Mouse (Mus musculus): ENCODE measurements around the gene Ctnnal1. TPM values are rescaled to one million over a fixed set of nuclear protein-coding genes. Genes with fewer than 3 reads are reported as not detected.

Ctnnal1 gene
- polyA plus RNA-seq, 1 experiment from 2014 or later: 38.1 TPM

GRCm38 (mm10) chr4:56906926-56907325 is 41.9 kb upstream of the Ctnnal1 start:
- peaks cover 61% of the 10 kb centered on the region for H3K36me3 ChIP-seq (ENCODE audit: insufficient read depth, low read length)
- no peak for TF ChIP-seq CTCF (IDR thresholded peaks at IDR 0.05; ENCODE audit: low read depth)
- 89% methylated on average over 3 of the region's 3 CpGs for WGBS
- no peaks in the 10 kb centered on the region for H3K9me3 ChIP-seq (replicated peaks; ENCODE audit: low read length)
- no peak overlapping the region for H3K4me2 ChIP-seq (ENCODE audit: low read length)
- no peak overlapping the region for H3K4me3 ChIP-seq (replicated peaks; ENCODE audit: low read depth, low read length)
- no peak for DNase-seq (ENCODE audit: low spot score)
- H3K4me1 ChIP-seq (replicated peaks; ENCODE audit: insufficient read depth, low read length): no peaks in the 10 kb centered on the region
- ATAC-seq (replicated peaks; ENCODE audit: low FRiP score, low read depth): no peak
- H3K27ac ChIP-seq: no peak overlapping the region
- no peak overlapping the region for H3K9ac ChIP-seq (ENCODE audit: low read depth, low read length)
- H3K27me3 ChIP-seq (ENCODE audit: insufficient read depth, low read length): no peaks in the 10 kb centered on the region

GRCm38 (mm10) chr4:56905507-56905906 is 40.5 kb upstream of the Ctnnal1 start:
- ATAC-seq (replicated peaks; ENCODE audit: low FRiP score, low read depth): no peak
- TF ChIP-seq CTCF (IDR thresholded peaks at IDR 0.05; ENCODE audit: low read depth): no peak
- Histone ChIP-seq H3K27ac (no peak overlapping the region), H3K9me3 (replicated peaks; ENCODE audit: low read length) (no peaks in the 10 kb centered on the region), H3K9ac (ENCODE audit: low read depth, low read length) (no peak overlapping the region), H3K4me1 (replicated peaks; ENCODE audit: insufficient read depth, low read length) (no peaks in the 10 kb centered on the region), H3K4me2 (ENCODE audit: low read length) (no peak overlapping the region), H3K27me3 (ENCODE audit: insufficient read depth, low read length) (no peaks in the 10 kb centered on the region), H3K4me3 (replicated peaks; ENCODE audit: low read depth, low read length) (no peak overlapping the region), H3K36me3 (ENCODE audit: insufficient read depth, low read length) (peaks cover 57% of the 10 kb centered on the region)
- 96% methylated on average over 5 of the region's 5 CpGs for WGBS
- DNase-seq (ENCODE audit: low spot score): no peak

- Histone ChIP-seq H3K36me3 (ENCODE audit: insufficient read depth, low read length) (peaks cover 50% of the 10 kb centered on the region), H3K4me1 (replicated peaks; ENCODE audit: insufficient read depth, low read length) (no peaks in the 10 kb centered on the region), H3K27me3 (ENCODE audit: insufficient read depth, low read length) (no peaks in the 10 kb centered on the region), H3K4me2 (ENCODE audit: low read length) (no peak overlapping the region), H3K9ac (ENCODE audit: low read depth, low read length) (no peak overlapping the region), H3K27ac (no peak overlapping the region), H3K9me3 (replicated peaks; ENCODE audit: low read length) (no peaks in the 10 kb centered on the region), H3K4me3 (replicated peaks; ENCODE audit: low read depth, low read length) (no peak overlapping the region)
- WGBS: 98% methylated on average over 2 of the region's 2 CpGs
- TF ChIP-seq CTCF (IDR thresholded peaks at IDR 0.05; ENCODE audit: low read depth): peak; percentile 49
- ATAC-seq (replicated peaks; ENCODE audit: low FRiP score, low read depth) (no peak), DNase-seq (ENCODE audit: low spot score) (no peak)
These were observed 36.7 kb upstream of the Ctnnal1 start for GRCm38 (mm10) chr4:56901671-56902070.

- ATAC-seq (replicated peaks; ENCODE audit: low FRiP score, low read depth): no peak
These were observed 34.2 kb upstream of the Ctnnal1 start for GRCm38 (mm10) chr4:56899216-56899615.

GRCm38 (mm10) chr4:56897511-56897910 is 32.5 kb upstream of the Ctnnal1 start:
- no peaks in the 10 kb centered on the region for H3K4me1 ChIP-seq (replicated peaks; ENCODE audit: insufficient read depth, low read length)
- no peak overlapping the region for H3K9ac ChIP-seq (ENCODE audit: low read depth, low read length)
- H3K9me3 ChIP-seq (replicated peaks; ENCODE audit: low read length): no peaks in the 10 kb centered on the region
- ATAC-seq (replicated peaks; ENCODE audit: low FRiP score, low read depth) (no peak), DNase-seq (ENCODE audit: low spot score) (no peak)
- H3K4me3 ChIP-seq (replicated peaks; ENCODE audit: low read depth, low read length): no peak overlapping the region
- TF ChIP-seq CTCF (IDR thresholded peaks at IDR 0.05; ENCODE audit: low read depth): peak; percentile 42; the same call in 1 of the 2 replicates
- H3K36me3 ChIP-seq (ENCODE audit: insufficient read depth, low read length): peaks cover 33% of the 10 kb centered on the region
- no peak overlapping the region for H3K27ac ChIP-seq
- H3K4me2 ChIP-seq (ENCODE audit: low read length): no peak overlapping the region
- H3K27me3 ChIP-seq (ENCODE audit: insufficient read depth, low read length): no peaks in the 10 kb centered on the region
- WGBS: 75% methylated on average over 3 of the region's 3 CpGs

More at GRCm38 (mm10) chr4:56899216-56899615, 34.2 kb upstream of the Ctnnal1 start:
- peaks cover 48% of the 10 kb centered on the region for H3K36me3 ChIP-seq (ENCODE audit: insufficient read depth, low read length)
- no peaks in the 10 kb centered on the region for H3K27me3 ChIP-seq (ENCODE audit: insufficient read depth, low read length)
- H3K27ac ChIP-seq: no peak overlapping the region
- H3K9me3 ChIP-seq (replicated peaks; ENCODE audit: low read length): no peaks in the 10 kb centered on the region
- no peak overlapping the region for H3K4me2 ChIP-seq (ENCODE audit: low read length)
- no peak overlapping the region for H3K4me3 ChIP-seq (replicated peaks; ENCODE audit: low read depth, low read length)
- 76% methylated on average over 8 of the region's 8 CpGs for WGBS
- no peaks in the 10 kb centered on the region for H3K4me1 ChIP-seq (replicated peaks; ENCODE audit: insufficient read depth, low read length)
- no peak for DNase-seq (ENCODE audit: low spot score)
- TF ChIP-seq CTCF (IDR thresholded peaks at IDR 0.05; ENCODE audit: low read depth): no peak
- H3K9ac ChIP-seq (ENCODE audit: low read depth, low read length): no peak overlapping the region

- Histone ChIP-seq H3K9ac (ENCODE audit: low read depth, low read length) (no peak overlapping the region), H3K27me3 (ENCODE audit: insufficient read depth, low read length) (no peaks in the 10 kb centered on the region), H3K36me3 (ENCODE audit: insufficient read depth, low read length) (peaks cover 32% of the 10 kb centered on the region), H3K4me3 (replicated peaks; ENCODE audit: low read depth, low read length) (no peak overlapping the region), H3K4me2 (ENCODE audit: low read length) (no peak overlapping the region), H3K4me1 (replicated peaks; ENCODE audit: insufficient read depth, low read length) (no peaks in the 10 kb centered on the region), H3K27ac (no peak overlapping the region), H3K9me3 (replicated peaks; ENCODE audit: low read length) (no peaks in the 10 kb centered on the region)
- ATAC-seq (replicated peaks; ENCODE audit: low FRiP score, low read depth) (no peak), DNase-seq (ENCODE audit: low spot score) (no peak)
- 94% methylated on average over 3 of the region's 3 CpGs for WGBS
- no peak for TF ChIP-seq CTCF (IDR thresholded peaks at IDR 0.05; ENCODE audit: low read depth)
These were observed 29.2 kb upstream of the Ctnnal1 start for GRCm38 (mm10) chr4:56894196-56894595.

GRCm38 (mm10) chr4:56892501-56893115 is 27.6 kb upstream of the Ctnnal1 start:
- Histone ChIP-seq H3K9me3 (replicated peaks; ENCODE audit: low read length) (no peaks in the 10 kb centered on the region), H3K4me2 (ENCODE audit: low read length) (no peak overlapping the region), H3K4me1 (replicated peaks; ENCODE audit: insufficient read depth, low read length) (no peaks in the 10 kb centered on the region), H3K27ac (no peak overlapping the region), H3K9ac (ENCODE audit: low read depth, low read length) (no peak overlapping the region), H3K27me3 (ENCODE audit: insufficient read depth, low read length) (no peaks in the 10 kb centered on the region), H3K4me3 (replicated peaks; ENCODE audit: low read depth, low read length) (no peak overlapping the region), H3K36me3 (ENCODE audit: insufficient read depth, low read length) (peaks cover 31% of the 10 kb centered on the region)
- ATAC-seq (replicated peaks; ENCODE audit: low FRiP score, low read depth): no peak
- 77% methylated on average over 6 of the region's 6 CpGs for WGBS
- no peak for TF ChIP-seq CTCF (IDR thresholded peaks at IDR 0.05; ENCODE audit: low read depth)
- no peak for DNase-seq (ENCODE audit: low spot score)

All from kidney, postnatal 0 days (tissue).